Comparison of ENCODE assay signal across 10 mouse cellular contexts in the genomic region with DNA sequence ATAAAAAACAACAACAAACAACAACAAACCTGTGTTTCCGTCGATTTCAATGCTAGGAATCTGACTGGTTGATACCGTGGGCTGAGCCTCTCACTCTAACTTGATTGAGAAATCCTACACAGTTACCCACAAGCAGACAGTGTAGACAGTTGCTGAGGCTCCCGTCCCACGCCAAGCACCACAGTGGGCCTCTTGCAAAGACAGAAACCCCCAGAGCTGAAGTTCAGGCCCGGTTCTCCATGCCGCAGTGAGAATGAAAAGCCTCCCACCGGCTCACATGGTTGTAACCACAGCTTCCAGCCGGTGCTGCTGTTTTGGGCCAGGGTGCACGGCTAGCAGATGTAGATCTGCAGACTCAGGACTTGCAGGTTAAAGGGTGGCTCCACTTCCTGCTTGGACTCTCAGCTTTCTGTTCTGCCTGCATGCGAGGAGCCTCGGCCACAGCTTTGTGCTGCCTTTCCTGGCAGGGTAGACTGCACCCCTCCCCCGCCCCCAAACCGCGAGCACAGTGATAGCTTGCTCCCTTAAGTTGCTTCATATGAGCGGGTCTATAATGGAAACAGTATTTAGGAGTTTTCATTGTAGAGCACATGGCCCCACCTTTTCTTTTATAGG.
DNase-seq lines count a peak whose midpoint lies in the region; ATAC-seq and TF ChIP-seq lines count a peak whose summit lies in the region.
"Had no signal": no experiment of that assay in that cellular context is flagged by ENCODE, and none has a peak within 500 bp of the region (broad histone marks: within the 10 kb centered on the region; RNA-seq: fewer than 3 reads in every experiment).

No protein-coding gene starts in this region.

- no peak overlapping the region for H3K4me2 ChIP-seq in hindbrain, embryonic 11.5 days (replicated peaks; ENCODE audit: low read depth, low read length)
- H3K4me2 ChIP-seq in hindbrain, embryonic 12.5 days (replicated peaks) = no peak overlapping the region
- H3K4me2 ChIP-seq in stomach, postnatal 0 days (replicated peaks; ENCODE audit: low read depth) = no peak overlapping the region
- H3K4me2 ChIP-seq: forebrain, embryonic 12.5 days had no signal

- H3K27me3 ChIP-seq in hindbrain, embryonic 11.5 days (ENCODE audit: control insufficient read depth, insufficient read depth, low read length) = no peaks in the 10 kb centered on the region
- no peaks in the 10 kb centered on the region for H3K27me3 ChIP-seq in hindbrain, embryonic 12.5 days
- H3K27me3 ChIP-seq in stomach, postnatal 0 days (ENCODE audit: control insufficient read depth, insufficient read depth, low read length) = no peaks in the 10 kb centered on the region
- H3K27me3 ChIP-seq: forebrain, embryonic 12.5 days had no signal

- no peaks in the 10 kb centered on the region for H3K9me3 ChIP-seq in hindbrain, embryonic 11.5 days (ENCODE audit: control insufficient read depth, low read length)
- peaks cover 5% of the 10 kb centered on the region; the same call in 1 of the 2 replicates for H3K9me3 ChIP-seq in hindbrain, embryonic 12.5 days (replicated peaks)
- H3K9me3 ChIP-seq in stomach, postnatal 0 days (ENCODE audit: control insufficient read depth, low read length) = no peaks in the 10 kb centered on the region

- H3K9ac ChIP-seq in hindbrain, embryonic 11.5 days (ENCODE audit: low read depth, low read length) = no peak overlapping the region
- H3K9ac ChIP-seq in hindbrain, embryonic 12.5 days = no peak overlapping the region
- no peak overlapping the region for H3K9ac ChIP-seq in stomach, postnatal 0 days (ENCODE audit: low read length)
- H3K9ac ChIP-seq: forebrain, embryonic 12.5 days had no signal

- peak; percentile 23 for DNase-seq in hindbrain, embryonic 11.5 days (ENCODE audit: low spot score)
- DNase-seq in liver = peak; percentile 55
- DNase-seq in stomach, postnatal 0 days (ENCODE audit: low spot score) = no peak
- no peak for DNase-seq in adrenal gland, adult 2 months
- no peak for DNase-seq in neural tube, embryonic 10.5 days (ENCODE audit: extremely low spot score, low spot score)
- DNase-seq in frontal cortex, adult 2 months (ENCODE audit: extremely low spot score in 1 of 2, low spot score in 1 of 2) = no peak
- DNase-seq: cerebellum, adult 2 months had no signal

- no peak for TF ChIP-seq CTCF in bone marrow, adult 2 months (IDR thresholded peaks at IDR 0.05; ENCODE audit: control insufficient read depth, insufficient read depth, low read length)
- TF ChIP-seq CTCF in stomach, postnatal 0 days (IDR thresholded peaks at IDR 0.05; ENCODE audit: low read depth) = no peak

- TF ChIP-seq POLR2A in bone marrow, adult 2 months (IDR thresholded peaks at IDR 0.05; ENCODE audit: borderline replicate concordance, control insufficient read depth, low read depth, low read length) = no peak

- no peaks in the 10 kb centered on the region for H3K36me3 ChIP-seq in hindbrain, embryonic 11.5 days (ENCODE audit: control insufficient read depth, insufficient read depth, low read length)
- H3K36me3 ChIP-seq in hindbrain, embryonic 12.5 days = no peaks in the 10 kb centered on the region
- no peaks in the 10 kb centered on the region for H3K36me3 ChIP-seq in stomach, postnatal 0 days (ENCODE audit: control insufficient read depth, insufficient read depth, low read length)
- H3K36me3 ChIP-seq: forebrain, embryonic 12.5 days had no signal

- no peak for ATAC-seq in hindbrain, embryonic 11.5 days (ENCODE audit: low FRiP score)
- no peak for ATAC-seq in hindbrain, embryonic 12.5 days (ENCODE audit: low FRiP score)
- ATAC-seq in stomach, postnatal 0 days (ENCODE audit: low FRiP score, low TSS enrichment) = peak; percentile 33; the same call in 1 of the 2 replicates

- H3K27ac ChIP-seq in hindbrain, embryonic 11.5 days (ENCODE audit: low read depth, low read length) = no peak overlapping the region
- H3K27ac ChIP-seq in hindbrain, embryonic 12.5 days = no peak overlapping the region
- peak overlapping the region; percentile 1; the same call in 1 of the 2 replicates for H3K27ac ChIP-seq in bone marrow, adult 2 months (ENCODE audit: control insufficient read depth, insufficient read depth, low read depth, low read length, poor library complexity)
- no peak overlapping the region for H3K27ac ChIP-seq in stomach, postnatal 0 days (replicated peaks)

- WGBS in hindbrain, embryonic 11.5 days = 81% methylated on average over 16 of the region's 16 CpGs
- WGBS in hindbrain, embryonic 12.5 days = 79% methylated on average over 16 of the region's 16 CpGs
- WGBS in bone marrow, adult 2 months = 6% methylated on average over 16 of the region's 16 CpGs
- 69% methylated on average over 16 of the region's 16 CpGs for WGBS in stomach, postnatal 0 days

- H3K4me3 ChIP-seq in hindbrain, embryonic 11.5 days (ENCODE audit: low read depth, low read length) = no peak overlapping the region
- H3K4me3 ChIP-seq in hindbrain, embryonic 12.5 days = no peak overlapping the region
- no peak overlapping the region for H3K4me3 ChIP-seq in bone marrow, adult 2 months (replicated peaks; ENCODE audit: control insufficient read depth, low read depth, low read length)
- H3K4me3 ChIP-seq in stomach, postnatal 0 days (ENCODE audit: low read depth, low read length) = no peak overlapping the region
- H3K4me3 ChIP-seq: forebrain, embryonic 12.5 days had no signal

- H3K4me1 ChIP-seq in hindbrain, embryonic 11.5 days (replicated peaks; ENCODE audit: control insufficient read depth, insufficient read depth, low read length) = no peaks in the 10 kb centered on the region
- no peaks in the 10 kb centered on the region for H3K4me1 ChIP-seq in hindbrain, embryonic 12.5 days
- H3K4me1 ChIP-seq in bone marrow, adult 2 months (ENCODE audit: control insufficient read depth, insufficient read depth, low read length) = no peaks in the 10 kb centered on the region
- H3K4me1 ChIP-seq in stomach, postnatal 0 days (replicated peaks; ENCODE audit: control insufficient read depth, insufficient read depth) = no peaks in the 10 kb centered on the region

- no peak for TF ChIP-seq EP300 in stomach, postnatal 0 days (optimal IDR thresholded peaks at IDR 0.05)

Comparison
In these comparisons a context has a peak if more than half of its experiments do, and no peak if none do; other contexts are left out.
1. DNase-seq: peak in hindbrain, embryonic 11.5 days (single experiment) and liver (single experiment); none in stomach, postnatal 0 days (single experiment), adrenal gland, adult 2 months (single experiment), neural tube, embryonic 10.5 days (single experiment) and frontal cortex, adult 2 months (0 of 2).